In genomic region chr3:101070230-101070795, GRCm38 (mm10) we compare ENCODE assay signal across 8 mouse cellular contexts. TPM values are rescaled to one million over a fixed set of nuclear protein-coding genes. Genes with fewer than 3 reads are reported as not detected.
DNase-seq lines count a peak whose midpoint lies in the region; ATAC-seq lines count a peak whose summit lies in the region.

No protein-coding gene starts in this region.

- no peak overlapping the region for H3K4me2 ChIP-seq in stomach, embryonic 16.5 days (ENCODE audit: low read depth, low read length)

- peak overlapping the region; percentile 83 for H3K27ac ChIP-seq in stomach, embryonic 16.5 days (ENCODE audit: low read length)

- no peaks in the 10 kb centered on the region for H3K27me3 ChIP-seq in stomach, embryonic 16.5 days (ENCODE audit: control insufficient read depth, insufficient read depth, low read length)

- H3K4me1 ChIP-seq in stomach, embryonic 16.5 days (ENCODE audit: control insufficient read depth, insufficient read depth, low read length) = peaks cover 24% of the 10 kb centered on the region

- no peaks in the 10 kb centered on the region for H3K36me3 ChIP-seq in stomach, embryonic 16.5 days (ENCODE audit: control insufficient read depth, insufficient read depth, low read length)

- H3K9ac ChIP-seq in stomach, embryonic 16.5 days (ENCODE audit: low read length) = 0 out of 2 replicates have a peak overlapping the region, but pooled peaks have one; percentile 11

- WGBS in stomach, embryonic 16.5 days = 38% methylated on average over 10 of the region's 10 CpGs

- no peaks in the 10 kb centered on the region for H3K9me3 ChIP-seq in stomach, embryonic 16.5 days (replicated peaks; ENCODE audit: control insufficient read depth, low read length)

- no peak overlapping the region for H3K4me3 ChIP-seq in stomach, embryonic 16.5 days (replicated peaks; ENCODE audit: low read length)

- ATAC-seq in stomach, embryonic 16.5 days (ENCODE audit: insufficient read depth, low FRiP score) = peak; percentile 47

- peak; percentile 80 for DNase-seq in Muller cell, postnatal 12 days (ENCODE audit: inconsistent ontology term)
- DNase-seq in brain, adult 2 months (ENCODE audit: low read depth, low spot score) = peak; percentile 58
- peak; percentile 80 to 87 for DNase-seq in heart, adult 18-20 months
- peak; percentile 57 to 67 for DNase-seq in kidney, postnatal 4 days
- DNase-seq in cerebellum, adult 11 months = no peak
- DNase-seq in B cell, adult 2 months = no peak
- no peak for DNase-seq in right cerebral cortex, postnatal 14 days

RNA-seq across cellular contexts. Expression of gene Ptgfrn, which starts 39.8 kb away (rescaled TPM):
- total RNA-seq in heart, adult 18-20 months (2021) = 10 to 100 TPM; 19.8 to 21.3 TPM
- polyA plus RNA-seq in stomach, embryonic 16.5 days (2015; fragmentation: Nextera tagmentation; extraction: Ambion mirVana) = 4.6 and 4.9 TPM in 2 replicates

RNA-seq across cellular contexts. Expression of gene Cd101, which starts 41.0 kb away (rescaled TPM):
- under 1 TPM; 0.10 to 0.15 TPM for total RNA-seq in heart, adult 18-20 months (2021)
- polyA plus RNA-seq in stomach, embryonic 16.5 days (2015; fragmentation: Nextera tagmentation; extraction: Ambion mirVana) = 0.09 and 0.17 TPM in 2 replicates

Comparison
In these comparisons a context has a peak if more than half of its experiments do, and no peak if none do; other contexts are left out.
1. DNase-seq: peak in Muller cell, postnatal 12 days (single experiment), brain, adult 2 months (single experiment), heart, adult 18-20 months (2 of 2) and kidney, postnatal 4 days (2 of 2); none in cerebellum, adult 11 months (single experiment), B cell, adult 2 months (0 of 2) and right cerebral cortex, postnatal 14 days (single experiment).